Mouse (Mus musculus) limb, embryonic 14.5 days (tissue): ENCODE data around the gene Fth1. TPM values are rescaled to one million over a fixed set of nuclear protein-coding genes. Genes with fewer than 3 reads are reported as not detected.
"Not testable (repeated sequence)": the region's sequence is repeated elsewhere in the genome, so short reads cannot be mapped to it uniquely, and the experiment has no call there.

Experiments used
- ATAC-seq: fragments of 200-750 bp; cut with Nextera tagmentation; 2 replicates; pipeline ENCODE4 v1.8.0; 2017; ENCODE audit warnings: low read depth, moderate number of reproducible peaks, moderate TSS enrichment; ENCODE audit not compliant: low FRiP score
- DNase-seq: peaks from one replicate; pipeline ENCODE4 v3.0.0-alpha.2; 2015; ENCODE audit warnings: low spot score
- H3K27ac ChIP-seq: fragments of 300-500 bp; sonication (generic); replicated peaks from 2 replicates; pipeline ENCODE4 v1.5.1; 2014; ENCODE audit warnings: low read depth, mild to moderate bottlenecking, low read length, moderate library complexity, mixed read lengths
- H3K27me3 ChIP-seq: fragments of 300-500 bp; sonication (generic); 2 replicates; pipeline ENCODE4 v1.6.1; 2014; ENCODE audit warnings: low read length, mixed read lengths; ENCODE audit not compliant: control insufficient read depth, insufficient read depth
- H3K36me3 ChIP-seq: fragments of 300-500 bp; sonication (generic); 2 replicates; pipeline ENCODE4 v1.6.1; 2014; ENCODE audit warnings: mild to moderate bottlenecking, low read length, moderate library complexity, mixed read lengths; ENCODE audit not compliant: control insufficient read depth, insufficient read depth
- H3K4me1 ChIP-seq: fragments of 300-500 bp; sonication (generic); 2 replicates; pipeline ENCODE4 v1.6.1; 2014; ENCODE audit warnings: antibody characterized with exemption, low read length, mixed read lengths; ENCODE audit not compliant: control insufficient read depth, insufficient read depth
- H3K4me2 ChIP-seq: fragments of 300-500 bp; sonication (generic); replicated peaks from 2 replicates; pipeline ENCODE4 v1.6.1; 2014; ENCODE audit warnings: low read depth, mild to moderate bottlenecking, low read length, moderate library complexity; ENCODE audit not compliant: severe bottlenecking
- H3K4me3 ChIP-seq: fragments of 300-500 bp; sonication (generic); replicated peaks from 2 replicates; pipeline ENCODE4 v1.5.1; 2014; ENCODE audit warnings: low read length
- H3K9ac ChIP-seq: fragments of 300-500 bp; sonication (generic); 2 replicates; pipeline ENCODE4 v1.6.1; 2014; ENCODE audit warnings: mild to moderate bottlenecking, low read depth, low read length, moderate library complexity; ENCODE audit not compliant: severe bottlenecking
- H3K9me3 ChIP-seq: fragments of 300-500 bp; sonication (generic); 2 replicates; pipeline ENCODE4 v1.6.1; 2016; ENCODE audit warnings: low read length; ENCODE audit not compliant: control insufficient read depth
- POLR2A ChIP-seq: fragments of 200-500 bp; IDR thresholded peaks from 2 replicates; pipeline ENCODE4 v1.8.0; 2012; ENCODE audit warnings: inconsistent platforms, mild to moderate bottlenecking, moderate library complexity, borderline replicate concordance; ENCODE audit not compliant: insufficient read depth, insufficient read length; ENCODE audit errors: extremely low read depth
- WGBS: fragments of 180-500 bp; shearing (Covaris S2); extraction: QIAGEN DNeasy Blood & Tissue Kit; methylation state at CpG from one replicate; pipeline ENCODE4 v1.1.7; 2014; 5-methylcytosine and 5-hydroxymethylcytosine counted together
- polyA plus RNA-seq, 2 experiments: library from polyadenylated mRNA; depleted of rRNA in 1 of 2; stranded (reverse) in 1 of 2; unstranded in 1 of 2; fragments of >200 nt; fragmentation: Nextera tagmentation in 1 of 2; extraction: Ambion mirVana in 1 of 2; gene quantifications; 2 replicates each; pipeline versions ENCODE4 v1.2.1 to v1.2.3; 2012 to 2014

The Fth1 gene
- polyA plus RNA-seq (2012; rRNA removed) (663 and 670 TPM in 2 replicates), polyA plus RNA-seq (2014; fragmentation: Nextera tagmentation; extraction: Ambion mirVana) (1,538 and 1,580 TPM in 2 replicates)

DNA sequence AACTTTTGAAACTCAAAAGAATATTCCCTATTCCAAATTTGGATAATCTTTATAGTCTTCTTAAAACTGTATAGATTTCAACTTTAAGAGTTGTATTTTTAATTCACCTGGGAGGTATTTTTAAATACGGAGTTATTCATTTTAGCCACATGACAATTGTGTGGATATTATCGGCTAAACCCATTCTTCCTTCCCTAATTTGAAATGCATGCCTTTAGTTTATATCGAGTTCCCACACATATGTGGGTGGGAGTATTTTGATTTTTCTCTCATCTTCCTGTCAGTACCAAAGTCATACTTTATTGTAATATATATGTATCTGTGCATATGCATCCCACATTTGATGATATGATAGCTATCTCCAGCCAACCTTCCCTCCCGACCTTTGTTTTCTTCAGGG is at the start of gene Fth1:
Gene Fth1 (plus strand): TSS at position 341 of the 400 bp plus-strand sequence.
- peaks cover 15% of the 10 kb centered on the region for H3K36me3 ChIP-seq
- H3K27me3 ChIP-seq = no peaks in the 10 kb centered on the region
- no peak within 1 kb of the TSS for H3K9ac ChIP-seq
- no peak for TF ChIP-seq POLR2A
- H3K4me1 ChIP-seq = peaks cover 17% of the 10 kb centered on the region
- ATAC-seq (no peak), DNase-seq (no peak)
- no peak within 1 kb of the TSS for H3K27ac ChIP-seq
- WGBS = 88% methylated on average over 4 of the region's 4 CpGs
- no peak within 1 kb of the TSS for H3K4me3 ChIP-seq
- H3K4me2 ChIP-seq = no peak within 1 kb of the TSS
- H3K9me3 ChIP-seq = no peaks in the 10 kb centered on the region

DNA sequence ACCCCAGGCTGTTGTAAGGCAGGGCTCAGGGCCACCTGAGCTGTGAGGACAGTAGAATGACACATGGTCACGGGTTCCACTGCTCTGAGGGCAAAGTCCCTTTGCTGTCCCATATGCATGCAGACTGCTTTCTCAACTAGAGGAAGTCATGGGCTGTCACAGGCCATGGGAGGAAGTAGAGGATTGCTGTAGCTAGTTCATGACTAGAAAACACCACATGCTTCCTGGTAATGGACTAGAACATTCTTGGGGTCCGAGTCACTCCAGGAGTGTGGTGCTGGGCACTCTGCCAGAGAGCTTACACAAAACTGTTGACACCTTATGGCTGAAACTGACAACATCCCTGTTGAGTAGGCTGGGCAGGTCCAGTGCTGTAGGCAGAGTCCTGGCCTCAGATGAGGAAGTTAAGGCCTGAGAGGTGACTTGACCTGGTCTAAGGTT is 49.2 kb upstream of the Fth1 start:
- H3K27ac ChIP-seq, H3K9ac ChIP-seq, H3K4me1 ChIP-seq, H3K27me3 ChIP-seq, DNase-seq, H3K36me3 ChIP-seq, H3K4me2 ChIP-seq, ATAC-seq, H3K9me3 ChIP-seq, H3K4me3 ChIP-seq: not testable (repeated sequence)
- WGBS = 63% methylated on average over 2 of the region's 2 CpGs

DNA sequence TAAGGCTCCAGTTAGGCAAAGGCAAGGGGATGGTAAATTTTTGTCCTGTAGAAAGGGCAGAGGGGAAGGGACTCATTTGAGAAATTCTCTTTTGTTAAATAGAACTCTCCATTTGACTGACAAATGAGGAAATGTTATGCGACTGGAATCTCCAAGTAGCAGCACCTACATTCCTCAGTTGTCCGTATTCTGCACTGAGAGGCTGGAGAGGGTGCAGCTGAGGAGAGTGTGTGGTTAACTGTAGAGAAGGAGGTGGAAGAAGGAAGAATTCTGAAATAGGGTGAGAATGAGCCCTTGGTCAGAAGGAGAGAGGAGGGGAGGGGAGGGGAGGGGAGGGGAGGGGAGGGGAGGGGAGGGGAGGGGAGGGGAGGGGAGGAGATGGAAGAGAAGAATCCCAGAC is 46.5 kb upstream of the Fth1 start:
- H3K27me3 ChIP-seq = no peaks in the 10 kb centered on the region
- DNase-seq = no peak
- no peaks in the 10 kb centered on the region for H3K9me3 ChIP-seq
- ATAC-seq = no peak
- no peaks in the 10 kb centered on the region for H3K4me1 ChIP-seq
- TF ChIP-seq POLR2A = no peak
- H3K4me2 ChIP-seq = no peak overlapping the region
- H3K4me3 ChIP-seq = no peak overlapping the region
- H3K9ac ChIP-seq = no peak overlapping the region
- H3K36me3 ChIP-seq = no peaks in the 10 kb centered on the region
- H3K27ac ChIP-seq = no peak overlapping the region
- 73% methylated on average over 2 of the region's 2 CpGs for WGBS

DNA sequence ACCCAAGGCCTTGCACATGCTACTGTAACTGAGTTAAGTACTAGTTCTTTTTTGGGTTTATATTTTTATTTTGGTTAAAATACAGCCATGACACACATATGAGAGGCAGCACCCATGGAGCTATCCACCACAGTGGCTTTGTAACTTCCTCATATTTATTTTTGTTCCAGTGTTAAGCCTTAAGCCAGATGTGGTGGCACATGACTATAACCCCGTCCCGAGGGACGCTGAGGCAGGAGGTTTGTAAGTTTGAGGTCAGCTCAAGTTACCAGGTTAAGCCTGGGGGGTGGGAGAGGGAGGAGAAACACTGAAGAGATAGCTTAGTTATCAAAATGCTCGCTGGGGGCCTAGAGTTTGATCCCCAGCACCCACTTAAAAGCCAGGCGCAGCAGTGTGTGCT is 43.8 kb upstream of the Fth1 start:
- DNase-seq (no peak), ATAC-seq (no peak)
- no peak for TF ChIP-seq POLR2A
- Histone ChIP-seq H3K36me3 (no peaks in the 10 kb centered on the region), H3K27me3 (no peaks in the 10 kb centered on the region), H3K27ac (no peak overlapping the region), H3K4me3 (no peak overlapping the region), H3K4me1 (no peaks in the 10 kb centered on the region; the same call in 1 of the 2 replicates), H3K4me2 (no peak overlapping the region), H3K9me3 (no peaks in the 10 kb centered on the region), H3K9ac (no peak overlapping the region)
- WGBS = 65% methylated on average over 5 of the region's 5 CpGs

DNA sequence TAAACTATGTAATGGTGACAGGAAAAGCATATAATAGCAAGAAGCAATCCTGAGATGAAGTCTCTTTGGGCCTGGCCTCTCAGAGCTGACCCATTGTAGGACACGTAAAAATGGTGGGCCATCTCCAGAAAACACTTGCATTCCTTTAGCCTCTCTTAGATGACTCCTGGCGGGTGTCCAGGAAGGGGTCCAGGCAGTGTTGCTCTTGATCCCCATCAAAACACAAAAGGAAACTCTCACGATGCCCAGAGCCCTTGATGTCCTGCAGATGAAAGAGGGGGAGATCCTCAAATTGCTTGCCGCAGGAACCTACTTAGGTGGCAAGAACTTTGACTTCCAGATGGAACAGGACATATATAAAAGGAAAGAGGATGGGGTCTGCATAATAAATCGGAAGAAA is 43.0 kb upstream of the Fth1 start:
- no peaks in the 10 kb centered on the region for H3K9me3 ChIP-seq
- no peak overlapping the region for H3K27ac ChIP-seq
- WGBS = 61% methylated on average over 5 of the region's 5 CpGs
- no peak for ATAC-seq
- H3K4me3 ChIP-seq = no peak overlapping the region
- DNase-seq = no peak
- no peaks in the 10 kb centered on the region for H3K36me3 ChIP-seq
- no peaks in the 10 kb centered on the region; the same call in 1 of the 2 replicates for H3K4me1 ChIP-seq
- no peak overlapping the region for H3K9ac ChIP-seq
- H3K4me2 ChIP-seq = no peak overlapping the region
- no peak for TF ChIP-seq POLR2A
- H3K27me3 ChIP-seq = no peaks in the 10 kb centered on the region
